Mouse (Mus musculus): Measurements from ENCODE around the gene Lexm.
A peak's percentile ranks its signal among the peaks of the same experiment; 100 is the strongest.

Gene Lexm

DNA sequence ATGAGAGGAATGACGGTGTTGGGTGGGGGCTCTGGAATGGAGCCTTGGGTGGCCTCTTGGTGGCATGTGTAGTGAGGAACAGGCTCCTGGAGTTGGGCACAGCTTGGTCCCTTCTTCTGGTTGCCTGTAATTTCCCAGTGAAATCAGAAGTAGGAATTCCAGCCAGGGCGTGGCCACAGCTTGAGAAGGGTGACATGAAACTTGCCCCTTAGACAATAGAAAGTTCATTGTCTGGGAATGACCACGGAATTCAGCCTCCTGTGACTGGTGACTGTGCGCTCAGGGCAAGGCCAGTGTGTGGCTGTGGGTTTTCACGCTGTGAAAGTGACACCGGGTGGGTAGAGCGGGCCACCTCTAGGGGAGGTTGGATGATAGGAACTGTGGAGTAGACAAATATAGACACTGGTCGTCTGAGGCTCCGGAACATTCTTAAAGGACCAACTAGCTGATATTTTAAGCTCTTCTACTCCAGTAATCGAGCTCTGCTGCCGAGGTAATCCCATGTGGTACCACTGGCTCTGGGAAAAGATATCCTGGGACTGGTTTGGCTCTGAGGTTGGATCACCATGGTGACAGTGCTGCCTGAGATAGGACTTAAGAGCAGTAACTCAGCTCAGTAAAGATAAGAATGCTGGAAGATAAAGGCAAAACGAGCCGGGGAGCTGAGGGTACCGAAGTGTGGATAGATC lies 35.7 kb downstream of the Lexm start:
- DNase-seq: peak; percentile 55

DNA sequence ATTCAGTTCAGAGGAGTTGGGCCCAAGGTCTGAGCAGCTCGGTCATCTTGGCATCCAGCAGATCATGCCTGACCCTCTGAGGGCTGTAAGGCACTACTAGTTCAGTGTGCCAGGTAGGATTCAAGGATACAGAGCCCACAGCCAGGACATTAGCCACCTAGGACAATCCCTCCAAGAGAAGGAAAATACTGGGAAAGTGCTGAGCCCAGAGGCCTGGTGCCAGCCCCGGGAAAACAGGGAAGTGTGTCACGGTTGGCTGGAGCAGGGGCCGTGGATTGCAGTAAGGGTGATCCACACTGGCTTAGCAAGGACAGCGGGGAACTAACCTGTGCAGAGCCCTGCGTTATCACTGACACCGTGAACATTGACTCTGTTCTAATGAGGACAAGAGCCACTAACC lies 39.5 kb downstream of the Lexm start:
- no peak for DNase-seq

DNA sequence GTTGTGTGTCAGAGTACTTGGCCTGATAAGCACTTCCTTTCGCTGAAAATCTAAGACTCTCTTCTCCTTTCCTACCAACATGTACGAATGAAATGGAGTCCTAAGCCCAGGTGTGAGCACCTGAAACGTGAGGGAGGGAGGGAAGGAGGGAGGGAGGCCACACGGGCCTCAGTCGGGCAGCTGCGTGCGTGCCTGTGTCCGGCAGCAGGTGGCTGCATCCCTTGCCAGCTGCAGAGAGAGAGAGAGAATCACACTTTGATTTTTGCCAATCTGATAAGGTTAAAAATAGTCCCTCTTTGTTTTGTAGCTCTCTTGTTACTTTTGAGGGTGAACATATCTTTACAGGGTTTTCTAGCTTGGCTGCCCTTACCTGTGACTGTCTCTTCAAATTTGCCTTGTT lies 42.0 kb downstream of the Lexm start:
- DNase-seq: no peak

DNA sequence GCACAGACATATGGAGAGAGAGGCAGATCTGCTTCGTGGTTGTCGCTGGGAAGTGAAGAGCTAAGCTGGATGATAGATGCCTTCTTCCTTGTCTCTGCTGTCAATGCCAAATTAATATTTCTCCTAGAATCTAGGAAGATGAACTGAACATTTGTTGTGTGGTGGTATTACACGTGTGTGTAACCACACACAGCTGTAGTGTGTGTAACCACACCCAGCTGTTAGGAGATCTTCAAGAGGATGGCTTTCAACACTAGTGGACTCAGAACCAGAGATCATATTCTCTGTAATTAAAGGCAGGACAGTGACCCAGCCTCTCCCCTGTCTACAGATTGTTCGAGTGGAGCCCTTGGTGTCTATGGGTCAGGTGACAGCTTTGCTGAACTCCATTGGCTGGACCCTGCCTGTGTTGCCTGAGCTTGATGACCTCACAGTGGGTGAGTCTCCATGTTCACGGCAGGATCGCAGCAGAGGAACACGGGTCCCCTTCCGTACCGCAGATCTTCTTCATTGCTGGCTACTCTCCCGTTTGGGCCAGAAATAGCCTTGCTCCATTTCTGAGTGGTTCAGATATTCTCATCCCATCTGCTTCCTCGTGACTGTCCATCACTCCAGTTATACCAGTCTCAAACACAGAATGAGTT lies 45.8 kb downstream of the Lexm start:
- no peak for DNase-seq

DNA sequence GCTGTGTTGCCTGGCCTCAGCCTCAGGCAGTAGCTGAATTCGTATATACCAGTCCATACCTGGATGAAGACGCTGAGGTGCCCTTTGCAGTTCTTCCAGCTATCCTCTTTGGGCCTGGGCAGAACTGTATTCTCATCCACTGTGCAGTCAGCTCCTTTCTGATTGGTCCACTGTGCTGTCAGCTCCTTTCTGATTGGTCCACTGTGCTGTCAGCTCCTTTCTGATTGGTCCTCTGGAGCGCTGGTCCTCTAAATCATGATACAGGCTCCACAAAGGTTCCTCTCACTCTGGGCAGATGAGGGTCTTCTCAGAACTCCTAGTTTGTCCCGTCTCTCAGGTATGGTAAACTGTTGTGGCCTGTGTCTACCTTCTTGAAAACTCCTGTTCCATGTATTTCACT lies 47.4 kb downstream of the Lexm start:
- DNase-seq: no peak

DNA sequence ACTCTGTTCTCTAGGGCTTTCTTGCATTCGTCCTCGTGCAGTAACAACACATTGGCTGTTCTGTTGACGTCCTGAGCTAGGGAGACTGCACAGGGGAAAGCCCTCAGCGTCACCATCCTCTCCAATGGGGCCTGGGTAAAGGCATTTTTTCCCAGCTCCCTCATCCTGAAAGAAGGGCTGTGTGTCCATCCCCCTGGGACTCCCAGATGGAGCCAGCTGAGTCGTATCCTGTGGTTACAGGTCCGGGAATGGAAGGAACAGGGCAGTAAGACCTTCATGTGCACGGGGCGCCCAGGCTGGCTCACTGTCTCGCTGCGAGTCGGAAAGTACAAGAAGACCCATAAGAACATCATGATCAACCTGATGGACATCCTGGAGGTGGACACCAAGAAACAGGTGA lies 52.9 kb downstream of the Lexm start:
- DNase-seq: no peak

DNA sequence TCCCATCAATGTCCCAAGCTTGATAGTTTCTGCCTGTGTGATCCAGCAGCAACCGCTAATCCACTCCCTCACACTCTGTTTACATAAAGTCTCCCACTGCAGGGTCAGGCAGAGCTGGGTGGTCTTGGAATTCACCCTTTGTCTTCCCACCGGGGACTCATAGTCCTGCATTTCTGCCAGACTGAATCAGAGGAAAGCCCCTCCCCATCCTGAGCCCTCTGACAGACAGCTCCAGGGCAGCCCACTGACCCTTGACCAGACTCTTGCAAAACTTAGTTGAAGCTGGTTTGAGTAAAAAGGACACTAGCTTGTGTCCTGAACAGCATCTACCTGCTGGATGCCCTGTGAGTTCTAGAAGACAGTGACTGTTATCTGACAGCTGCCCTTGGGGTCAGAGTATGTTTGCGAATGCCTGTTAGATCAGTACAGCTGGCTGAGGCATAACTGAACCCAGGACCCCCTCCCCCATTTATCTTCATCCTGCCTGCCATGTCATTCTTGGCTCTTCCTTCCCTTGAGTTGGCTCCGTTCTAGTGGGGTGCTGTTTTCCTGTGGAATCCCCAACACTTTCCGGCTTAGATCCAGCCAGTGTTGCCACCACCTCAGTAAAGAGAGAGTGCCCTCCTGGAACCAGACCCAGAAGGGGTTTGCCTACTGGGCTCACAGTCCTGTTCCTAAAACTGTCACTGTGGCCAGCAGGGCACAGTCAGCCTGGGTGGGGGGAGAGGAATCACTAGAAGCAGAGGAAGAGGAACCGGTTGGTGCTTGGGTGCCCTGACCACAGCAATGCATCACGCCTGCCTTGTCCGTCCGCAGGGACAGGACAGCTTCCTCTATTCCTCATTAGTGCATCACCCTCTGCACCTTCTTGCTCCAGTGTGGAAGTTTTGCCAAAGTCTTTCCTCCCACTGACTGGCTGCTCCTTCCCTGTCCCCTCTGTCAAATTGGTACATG lies 53.9 kb downstream of the Lexm start:
- no peak for DNase-seq

DNA sequence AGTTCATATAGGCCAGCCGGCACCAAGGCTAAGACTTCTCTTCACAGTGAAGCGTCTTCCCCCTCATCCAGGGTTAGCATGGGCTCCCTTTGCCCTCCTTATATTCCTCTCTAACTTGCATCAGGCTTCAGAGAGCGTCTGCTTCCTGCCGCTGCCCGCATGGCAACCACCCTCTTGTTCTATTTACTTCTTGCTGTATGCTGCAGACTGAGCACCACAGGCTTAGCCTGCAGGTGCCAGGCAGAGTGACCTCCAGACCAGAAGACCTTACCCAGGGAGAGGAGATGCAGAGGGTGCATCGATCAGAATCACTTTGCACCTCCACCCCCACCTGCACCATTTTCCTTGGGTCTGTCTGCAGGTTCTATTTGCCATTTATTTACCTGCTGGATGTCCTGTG lies 55.0 kb downstream of the Lexm start:
- DNase-seq: no peak

DNA sequence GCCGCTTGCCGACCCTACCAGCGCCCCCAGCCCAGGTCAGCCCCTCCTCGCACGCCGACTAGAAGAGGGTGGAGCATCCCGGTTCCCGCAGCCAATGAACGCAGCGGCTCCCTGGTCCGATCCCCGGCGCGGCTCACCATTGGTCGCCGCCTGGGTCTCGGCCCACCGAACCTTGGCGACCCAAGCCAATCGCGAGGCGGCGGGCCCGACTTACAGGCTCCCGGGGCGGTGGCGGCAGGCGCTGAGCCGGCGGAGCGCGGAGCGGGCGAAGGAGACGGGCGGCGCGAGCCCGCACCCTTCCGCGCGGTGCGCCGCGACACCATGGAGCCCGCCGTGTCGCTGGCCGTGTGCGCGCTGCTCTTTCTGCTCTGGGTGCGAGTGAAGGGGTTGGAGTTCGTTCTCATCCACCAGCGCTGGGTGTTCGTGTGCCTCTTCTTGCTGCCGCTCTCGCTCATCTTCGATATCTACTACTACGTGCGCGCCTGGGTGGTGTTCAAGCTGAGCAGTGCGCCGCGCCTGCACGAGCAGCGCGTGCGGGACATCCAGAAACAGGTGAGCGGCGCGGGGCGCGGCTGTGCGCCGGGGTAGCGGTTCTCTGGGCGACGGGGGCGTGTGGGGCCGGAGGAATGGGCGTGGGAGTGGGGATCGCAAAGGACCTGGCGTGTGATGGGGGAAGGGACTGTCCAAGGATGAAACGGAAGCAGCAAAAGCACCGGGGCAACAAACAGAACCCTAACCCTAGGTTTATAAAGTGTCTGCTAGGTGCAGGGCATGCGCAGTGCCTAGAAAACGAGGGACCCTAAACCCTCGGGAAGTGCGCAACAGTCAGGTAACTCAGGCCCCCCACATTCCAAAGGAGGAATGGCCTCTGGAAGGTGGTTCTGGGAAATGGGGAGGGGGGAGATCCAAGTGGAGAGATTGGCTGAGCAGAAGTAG lies 55.9 kb downstream of the Lexm start, which contains the start of gene Dhcr24:
TSS of gene Dhcr24 (plus strand) at position 193 of the 936 bp plus-strand sequence.
- peak; percentile 97 for DNase-seq

DNA sequence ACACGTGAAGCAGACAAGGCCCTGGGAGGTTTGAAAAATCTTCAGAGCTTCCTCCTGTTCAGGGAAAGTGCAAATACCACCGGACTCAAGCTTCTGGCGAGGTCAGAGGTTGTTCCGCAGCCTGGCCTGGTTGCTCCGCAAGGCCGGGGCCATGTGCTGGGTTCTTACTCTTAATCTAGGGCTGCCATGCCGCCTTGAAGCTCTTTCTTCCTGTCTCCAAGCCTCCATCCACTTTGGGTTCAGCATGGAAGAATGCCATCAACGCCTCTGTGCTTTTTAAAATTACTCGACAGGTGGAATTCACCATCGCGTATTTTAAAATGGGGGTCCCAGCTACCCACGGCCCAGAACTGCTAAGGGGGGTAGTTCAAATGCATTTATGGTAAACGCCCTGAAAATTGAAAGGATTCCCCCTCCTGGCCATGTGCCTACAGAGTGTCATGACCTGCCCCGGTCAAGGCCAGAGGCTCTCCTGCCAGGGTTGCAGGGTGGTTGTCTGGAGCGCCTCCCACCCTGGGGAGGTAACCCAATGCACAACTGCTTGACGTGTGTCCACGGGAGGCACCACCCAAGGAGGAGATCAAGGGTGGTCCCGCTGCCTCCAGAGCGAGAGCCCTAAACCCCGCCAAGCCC lies 56.7 kb downstream of the Lexm start:
- DNase-seq: no peak

DNA sequence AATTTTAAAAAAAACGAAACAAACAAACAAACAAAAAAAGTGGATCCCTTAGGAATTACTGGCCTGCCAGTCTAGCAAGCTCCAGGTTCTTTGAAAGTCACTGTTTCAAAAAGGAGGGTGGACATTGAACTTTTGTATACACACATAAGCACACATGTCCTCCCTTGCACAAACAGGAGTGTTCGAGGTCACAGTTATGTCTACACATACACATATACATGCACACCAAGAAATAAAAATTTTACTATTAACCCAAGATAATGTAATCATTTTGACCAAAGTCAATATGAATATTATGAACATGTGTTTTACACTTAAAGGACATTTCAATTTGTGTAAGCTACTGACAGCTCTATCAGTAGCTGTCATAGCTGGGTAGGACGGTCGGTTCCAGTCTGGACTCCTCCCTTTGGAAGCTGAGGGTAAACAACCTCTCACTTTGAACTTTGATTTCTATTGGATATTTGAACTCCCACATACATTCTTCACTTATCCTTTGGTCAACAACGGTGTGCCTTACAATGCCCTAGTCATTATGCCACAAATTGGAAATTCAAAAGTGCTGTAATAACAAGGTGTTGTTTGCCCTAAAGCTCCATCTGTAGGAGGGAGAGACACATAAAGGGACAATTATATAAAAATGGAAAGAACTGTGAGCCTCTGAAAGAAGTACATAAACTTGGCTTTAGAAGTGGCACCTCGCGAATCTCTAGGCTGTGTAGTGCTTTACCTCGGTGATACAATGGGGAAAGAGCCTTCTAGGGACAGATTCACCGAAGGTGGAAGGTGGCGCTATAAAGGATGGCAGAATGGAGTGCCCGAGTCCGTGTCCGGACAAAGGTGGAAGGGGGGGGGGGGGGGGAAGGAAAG lies 57.5 kb downstream of the Lexm start:
- no peak for DNase-seq

DNA sequence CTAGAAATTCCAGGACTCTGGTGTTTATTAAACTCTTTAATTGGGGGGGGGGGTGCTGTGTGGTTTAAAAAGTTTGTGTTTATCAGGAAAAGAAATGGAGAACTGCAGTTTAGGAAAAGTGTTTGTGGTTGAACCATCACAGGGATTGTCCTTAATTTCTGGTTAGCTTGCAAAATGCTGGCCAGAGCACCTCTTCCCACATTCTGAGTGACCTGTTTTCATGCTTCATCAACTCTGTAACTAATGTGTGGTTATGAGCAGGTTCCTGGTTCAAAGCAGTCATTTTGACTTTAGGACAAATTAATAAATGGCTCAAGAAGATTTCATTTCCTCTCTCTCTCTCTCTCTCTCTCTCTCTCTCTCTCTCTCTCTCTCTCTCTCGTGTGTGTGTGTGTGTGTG lies 59.1 kb downstream of the Lexm start:
- no peak for DNase-seq

DNA sequence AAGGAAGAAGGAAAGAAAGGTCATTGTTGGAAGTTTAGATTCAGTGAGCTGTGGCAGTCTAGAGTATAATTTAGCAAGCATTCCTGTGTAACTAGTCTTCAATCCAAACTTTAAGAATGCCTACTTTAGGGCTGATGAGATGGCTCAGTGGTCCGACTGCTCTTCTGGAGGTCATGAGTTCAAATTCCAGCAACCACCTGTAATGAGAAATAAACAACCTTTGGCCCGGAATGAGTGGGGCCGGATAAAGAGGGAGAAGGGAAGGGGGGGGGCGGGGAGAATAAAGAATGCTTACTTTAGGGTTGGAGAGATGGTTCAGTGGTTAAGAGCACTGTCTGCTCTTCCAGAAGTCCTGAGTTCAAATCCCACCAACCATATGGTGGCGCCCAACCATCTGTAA lies 59.8 kb downstream of the Lexm start:
- DNase-seq: no peak

DNA sequence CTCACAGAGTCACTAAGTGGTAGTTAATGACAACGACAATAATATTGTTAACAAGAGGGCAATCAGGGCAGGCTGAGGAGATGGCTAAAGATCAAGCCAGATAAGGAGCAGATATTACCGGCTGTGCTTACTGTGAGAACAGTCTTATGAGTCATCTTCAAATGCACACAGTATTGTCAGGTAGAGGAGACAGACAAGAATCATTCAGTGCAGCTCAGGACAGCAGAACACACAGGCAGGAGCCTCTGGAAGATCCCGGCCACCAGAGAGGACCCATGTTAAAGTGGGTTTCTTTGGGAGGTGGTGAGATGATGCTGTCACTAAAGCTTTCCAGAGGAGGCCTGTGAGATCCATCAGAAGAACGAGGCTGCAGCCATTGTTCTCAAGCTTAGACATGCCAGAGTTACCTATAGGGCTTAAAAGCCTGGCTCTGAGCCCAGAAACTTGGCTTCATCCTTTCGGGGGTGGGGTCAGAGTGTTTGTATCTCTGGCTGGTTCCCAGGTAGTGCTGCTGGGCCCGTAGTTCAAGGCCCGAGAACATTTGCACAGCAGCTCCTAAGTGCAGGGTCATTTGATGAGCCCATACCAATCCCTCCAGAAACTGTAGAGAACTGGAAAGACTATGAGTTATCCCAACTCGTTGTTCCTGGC lies 66.4 kb downstream of the Lexm start:
- no peak for DNase-seq

DNA sequence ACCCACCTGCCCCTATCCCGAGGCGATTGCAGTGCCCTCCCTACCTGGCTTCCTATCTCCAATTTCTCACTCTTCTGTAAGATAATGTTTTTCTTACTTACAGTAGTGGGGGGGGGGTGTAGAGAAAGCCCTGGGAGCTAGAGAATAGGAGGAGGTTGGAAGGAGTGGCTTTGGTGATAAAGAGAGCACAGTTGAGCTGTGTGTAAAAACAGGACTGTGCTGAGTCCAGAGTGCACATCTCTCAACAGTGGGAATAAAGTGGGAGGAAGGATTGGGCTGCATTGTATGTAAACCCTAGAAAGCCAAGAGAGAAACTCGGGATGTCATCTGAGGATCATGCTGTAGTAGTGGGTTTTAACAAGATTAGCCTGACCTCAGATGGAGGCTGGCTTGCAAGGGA lies 68.9 kb downstream of the Lexm start:
- DNase-seq: no peak

DNA sequence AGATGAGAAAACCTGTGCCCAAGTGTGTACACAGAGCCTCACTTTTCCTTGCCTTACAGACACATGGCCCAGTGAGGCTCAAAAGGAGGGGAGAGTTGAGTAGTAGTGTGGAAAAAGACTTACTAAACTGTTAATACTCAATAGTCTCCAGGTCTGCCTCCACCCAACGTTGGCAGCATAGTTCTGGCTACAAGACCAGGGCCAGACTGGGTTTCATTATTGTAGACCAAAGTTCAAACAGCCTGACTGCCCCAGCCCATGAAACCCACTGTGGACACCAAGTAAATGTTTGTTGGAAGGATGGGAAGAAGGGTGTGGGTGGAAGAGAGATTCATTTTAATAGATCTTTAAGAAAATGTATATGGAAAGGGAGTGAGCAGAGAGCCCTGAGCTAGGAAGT lies 70.1 kb downstream of the Lexm start:
- DNase-seq: no peak

DNA sequence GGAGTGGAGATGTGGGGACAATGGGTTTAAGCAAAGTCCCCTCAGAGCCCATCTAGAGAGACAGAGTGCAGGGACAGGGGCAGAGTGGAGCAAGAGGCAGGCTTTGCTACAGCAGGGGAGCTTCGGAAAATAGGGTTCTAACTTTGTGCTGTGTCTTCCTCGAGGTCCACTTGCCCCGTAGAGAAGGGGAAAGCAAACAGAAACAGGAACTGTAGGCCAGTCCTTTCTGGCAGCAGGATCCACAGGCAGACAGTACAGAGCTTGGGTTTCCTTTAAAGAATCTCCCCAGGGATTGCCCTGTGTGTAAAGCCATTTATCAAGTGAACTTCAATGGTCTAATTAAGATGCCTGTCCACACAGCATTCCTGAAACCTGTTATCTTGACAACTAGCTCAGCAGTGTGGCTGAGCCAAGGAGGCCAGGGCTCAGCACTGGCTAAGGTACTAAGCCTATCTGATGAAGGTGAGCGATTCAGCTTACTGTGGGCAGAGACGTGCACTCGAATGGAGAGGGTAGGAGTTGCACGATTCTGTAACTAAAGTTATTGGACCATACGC lies 71.1 kb downstream of the Lexm start:
- no peak for DNase-seq

DNA sequence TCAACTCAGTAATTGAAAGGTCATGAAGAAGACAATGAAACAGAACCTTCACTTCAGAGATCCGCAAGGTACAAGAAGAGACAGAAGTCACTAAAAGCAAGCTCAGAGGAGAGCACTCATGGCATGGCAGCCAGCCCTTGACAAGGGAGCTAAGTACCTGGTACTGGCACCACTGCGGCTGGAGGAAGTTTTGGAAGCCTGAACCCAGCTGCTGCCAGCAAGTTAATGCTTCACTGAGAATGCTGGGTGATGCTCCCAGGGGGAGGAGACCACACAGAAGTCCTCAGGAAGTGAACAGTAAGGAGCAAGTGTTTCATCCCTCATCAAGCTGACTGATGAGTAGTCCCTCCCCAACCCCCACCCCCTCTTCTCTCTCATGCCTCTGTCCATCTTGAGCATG lies 74.8 kb downstream of the Lexm start:
- no peak for DNase-seq

DNA sequence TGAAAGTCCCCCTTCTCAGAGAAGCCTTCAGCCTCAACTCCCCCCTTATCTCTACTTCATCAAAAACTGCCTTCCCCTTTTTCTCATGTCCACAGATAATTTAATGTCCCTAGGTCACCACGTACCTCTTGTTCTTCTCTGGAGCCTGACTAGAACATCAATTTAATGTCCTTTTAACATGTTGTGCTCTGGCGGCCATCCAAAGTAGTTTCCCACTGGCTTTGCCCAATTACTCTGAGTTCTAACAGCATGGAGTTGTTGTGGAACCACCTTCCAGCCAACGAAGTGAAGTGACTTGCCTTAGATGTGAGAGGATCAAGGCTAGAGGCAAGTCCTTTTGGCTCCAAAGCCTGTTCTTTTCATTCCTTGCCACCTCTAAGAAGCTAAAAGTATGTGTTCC lies 75.5 kb downstream of the Lexm start:
- DNase-seq: no peak
